Mouse (Mus musculus) olfactory bulb, adult 2 months (tissue): ENCODE data around the gene Zfp14.

Experiments used
- CTCF ChIP-seq: fragments of 200-500 bp; IDR thresholded peaks from 2 replicates; pipeline ENCODE4 v1.5.1; 2012; ENCODE audit warnings: low read depth, mild to moderate bottlenecking, low read length, moderate library complexity; ENCODE audit not compliant: insufficient read depth
- POLR2A ChIP-seq: fragments of 200-500 bp; IDR thresholded peaks from 2 replicates; pipeline ENCODE4 v1.6.1; 2012; ENCODE audit warnings: mild to moderate bottlenecking, low read depth, low read length, moderate library complexity; ENCODE audit not compliant: insufficient read depth

DNA sequence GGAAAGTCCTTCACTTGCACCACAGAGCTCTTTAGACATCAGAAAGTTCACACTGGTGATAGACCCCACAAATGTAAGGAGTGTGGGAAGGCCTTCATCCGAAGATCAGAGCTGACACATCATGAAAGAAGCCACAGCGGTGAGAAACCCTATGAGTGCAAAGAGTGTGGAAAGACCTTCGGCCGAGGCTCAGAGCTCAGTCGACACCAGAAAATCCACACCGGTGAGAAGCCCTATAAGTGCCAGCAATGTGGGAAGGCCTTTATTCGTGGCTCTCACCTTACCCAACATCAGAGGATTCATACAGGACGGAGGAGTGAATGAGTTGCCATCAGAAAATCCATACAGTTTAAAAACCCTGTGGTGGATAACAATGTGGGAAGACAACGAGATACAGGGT, 27.9 kb downstream of the Zfp14 start:
- TF ChIP-seq POLR2A, result no peak
- TF ChIP-seq CTCF, result no peak
